Mouse (Mus musculus) forebrain, embryonic 10.5 days (tissue): Measurements from ENCODE around the gene Immp2l. TPM values are rescaled to one million over a fixed set of nuclear protein-coding genes. Genes with fewer than 3 reads are reported as not detected.
A peak's percentile ranks its signal among the peaks of the same experiment; 100 is the strongest.

Source experiments
- DNase-seq: peaks from one replicate; pipeline ENCODE4 v3.0.0-alpha.2; 2017; ENCODE audit warnings: low spot score; ENCODE audit errors: extremely low spot score
- H3K27ac ChIP-seq: fragments of 300-500 bp; sonication (generic); 2 replicates; pipeline ENCODE4 v1.5.1; 2016; ENCODE audit warnings: mild to moderate bottlenecking
- H3K27me3 ChIP-seq: fragments of 300-500 bp; sonication (generic); 2 replicates; pipeline ENCODE4 v1.6.1; 2016; ENCODE audit warnings: mild to moderate bottlenecking; ENCODE audit not compliant: poor library complexity, severe bottlenecking
- H3K36me3 ChIP-seq: fragments of 300-500 bp; sonication (generic); replicated peaks from 2 replicates; pipeline ENCODE4 v1.6.1; 2016; ENCODE audit warnings: mild to moderate bottlenecking, moderate library complexity
- H3K4me1 ChIP-seq: fragments of 300-500 bp; sonication (generic); 2 replicates; pipeline ENCODE4 v1.6.1; 2016
- H3K4me3 ChIP-seq: fragments of 300-500 bp; sonication (generic); 2 replicates; pipeline ENCODE4 v1.5.1; 2016; ENCODE audit warnings: mild to moderate bottlenecking, moderate library complexity
- H3K9me3 ChIP-seq: fragments of 300-500 bp; sonication (generic); 2 replicates; pipeline ENCODE4 v1.6.1; 2016; ENCODE audit warnings: mild to moderate bottlenecking, moderate library complexity
- WGBS: fragments of 180-500 bp; shearing (Covaris S2); methylation state at CpG from one replicate; pipeline ENCODE4 v1.1.7; 2016; 5-methylcytosine and 5-hydroxymethylcytosine counted together
- polyA plus RNA-seq: library from polyadenylated mRNA; unstranded; fragments of >200 nt; fragmentation: Nextera tagmentation; extraction: Ambion mirVana; gene quantifications from 2 replicates; pipeline ENCODE4 v1.2.1, GENCODE M21; 2016

The Immp2l gene
- polyA plus RNA-seq, 1 experiment from 2014 or later, result 8.6 TPM

DNA sequence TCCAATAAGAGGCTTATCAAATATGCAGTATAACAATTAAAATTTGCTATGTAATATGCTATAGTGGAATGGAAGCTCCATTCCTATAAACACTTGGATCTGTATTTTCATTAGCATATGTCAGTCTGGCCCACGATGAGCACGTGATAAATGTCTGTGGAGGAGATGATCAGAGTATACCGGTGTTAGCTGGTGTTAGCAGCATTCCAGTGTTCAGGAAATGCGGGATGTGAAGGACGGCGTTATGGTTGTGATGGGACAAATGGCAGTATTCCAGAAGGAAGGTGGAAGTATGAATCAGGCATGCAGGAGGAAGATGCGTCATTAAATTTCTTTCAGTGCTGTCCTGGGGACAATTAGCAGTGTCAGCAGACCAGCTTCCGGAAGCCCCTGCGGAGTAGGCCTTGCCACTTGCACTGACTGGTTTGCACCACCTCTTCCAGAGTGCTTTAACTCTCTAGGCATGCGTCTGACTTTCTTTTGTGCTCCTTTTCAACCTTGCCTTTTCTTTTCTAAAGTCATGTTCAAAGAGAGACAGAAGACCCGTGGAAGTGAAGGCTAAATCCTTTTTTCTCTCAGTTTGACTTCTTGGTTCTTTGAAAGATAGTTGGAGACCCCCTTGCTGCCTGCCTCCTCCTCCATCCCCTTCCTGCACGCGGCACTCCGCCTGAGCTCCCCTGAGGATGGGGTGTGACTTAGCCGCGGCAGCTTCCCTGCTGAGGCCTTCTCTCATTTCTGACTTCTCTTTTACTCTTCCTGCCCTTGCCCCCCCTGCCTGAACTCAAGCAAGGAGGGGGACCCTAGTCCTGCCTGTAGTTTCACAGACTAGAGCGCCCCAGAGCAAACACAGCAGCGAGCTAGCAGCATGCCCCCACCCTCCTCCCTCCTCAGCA is 541.9 kb downstream of the Immp2l start:
- 23% methylated on average over 18 of the region's 18 CpGs for whole genome bisulfite sequencing
- Histone ChIP-seq H3K36me3 (no peaks in the 10 kb centered on the region), H3K27ac (peak overlapping the region; percentile 74), H3K4me3 (peak overlapping the region; percentile 16; the same call in 1 of the 2 replicates), H3K9me3 (no peaks in the 10 kb centered on the region), H3K4me1 (peaks cover 11% of the 10 kb centered on the region), H3K27me3 (no peaks in the 10 kb centered on the region)
- peak; percentile 16 for DNase-seq

DNA sequence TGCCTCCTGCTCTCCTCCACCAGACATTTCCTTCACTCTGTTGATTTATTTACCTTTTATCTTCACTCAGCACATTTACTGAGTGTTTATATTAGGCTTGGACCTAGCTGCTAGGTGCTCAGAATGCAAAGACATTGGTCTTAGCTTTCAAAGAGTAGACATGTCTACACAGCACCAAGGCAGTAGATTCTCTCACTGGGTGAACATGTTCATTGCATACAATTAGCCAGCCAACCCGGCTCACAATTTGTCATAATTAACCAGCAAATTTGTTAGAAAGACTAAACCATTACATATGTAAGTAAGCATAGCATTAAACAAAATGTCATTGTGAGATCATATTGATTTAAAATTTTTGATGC is 542.5 kb downstream of the Immp2l start:
- Histone ChIP-seq H3K27ac (peak overlapping the region; percentile 74), H3K27me3 (no peaks in the 10 kb centered on the region), H3K4me1 (peaks cover 11% of the 10 kb centered on the region), H3K36me3 (no peaks in the 10 kb centered on the region), H3K4me3 (peak overlapping the region; percentile 16; the same call in 1 of the 2 replicates), H3K9me3 (no peaks in the 10 kb centered on the region)
- DNase-seq, result no peak
- 58% methylated on average over 1 of the region's 1 CpGs for WGBS

DNA sequence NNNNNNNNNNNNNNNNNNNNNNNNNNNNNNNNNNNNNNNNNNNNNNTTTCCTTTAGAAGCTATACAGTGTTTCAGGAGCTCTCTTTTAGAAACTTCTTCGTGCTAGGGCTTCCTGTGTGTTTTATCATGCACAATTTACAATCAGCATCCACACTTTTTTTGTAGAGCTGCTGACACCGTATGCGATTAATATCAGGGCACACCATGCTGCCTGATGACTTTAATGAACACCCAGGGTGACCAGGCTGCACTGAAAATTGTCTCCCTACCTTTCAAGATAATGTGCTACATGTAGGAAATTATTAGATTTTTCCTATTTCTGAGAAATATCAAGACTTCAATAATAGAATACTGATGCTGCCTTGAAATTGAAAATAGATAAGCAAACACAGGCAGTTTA is 549.9 kb downstream of the Immp2l start:
- WGBS, result 62% methylated on average over 3 of the region's 3 CpGs
- Histone ChIP-seq H3K36me3 (no peaks in the 10 kb centered on the region), H3K27ac (no peak overlapping the region), H3K9me3 (no peaks in the 10 kb centered on the region), H3K4me1 (no peaks in the 10 kb centered on the region), H3K27me3 (no peaks in the 10 kb centered on the region), H3K4me3 (no peak overlapping the region)
- DNase-seq, result no peak

DNA sequence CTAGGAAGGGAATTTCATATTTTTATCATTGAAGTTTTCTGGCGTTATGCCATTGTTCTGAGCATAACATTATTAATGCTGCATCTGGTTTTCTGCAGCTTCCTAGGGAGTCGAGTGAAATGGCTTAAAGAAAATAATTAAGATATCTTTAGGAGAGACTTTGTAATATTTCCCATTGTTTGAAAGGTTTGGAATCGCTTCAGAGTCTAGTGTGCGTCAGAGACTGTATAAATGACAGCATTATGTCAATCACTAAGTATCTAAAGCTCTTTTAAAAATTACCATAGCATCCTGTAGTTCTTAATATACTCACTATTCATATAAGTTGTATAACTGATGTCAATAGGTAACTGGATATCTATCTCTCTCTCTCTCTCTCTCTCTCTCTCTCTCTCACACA is 551.3 kb downstream of the Immp2l start:
- Histone ChIP-seq H3K4me3 (no peak overlapping the region), H3K36me3 (no peaks in the 10 kb centered on the region), H3K4me1 (no peaks in the 10 kb centered on the region), H3K9me3 (no peaks in the 10 kb centered on the region), H3K27me3 (no peaks in the 10 kb centered on the region), H3K27ac (no peak overlapping the region)
- no peak for DNase-seq
- 88% methylated on average over 4 of the region's 4 CpGs for WGBS

DNA sequence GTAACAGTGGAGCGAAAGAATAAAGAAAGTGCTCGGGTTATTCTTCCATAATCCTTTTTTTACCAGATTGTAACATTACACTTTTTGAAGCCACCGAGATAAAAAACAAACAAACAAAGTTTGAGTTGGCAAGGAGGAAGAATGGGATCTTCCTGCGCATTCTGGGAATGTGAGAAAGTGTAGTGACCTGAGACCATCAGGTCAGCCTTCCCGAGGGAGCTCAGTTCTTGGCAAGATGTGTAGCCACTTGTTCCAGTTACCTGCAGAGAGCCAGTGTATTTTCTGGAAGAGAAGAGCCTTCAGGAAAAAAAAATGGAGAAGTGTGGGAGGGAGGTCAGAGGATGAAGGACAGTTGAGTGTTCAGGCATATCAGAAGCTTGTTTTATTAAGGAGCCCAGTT is 569.5 kb downstream of the Immp2l start:
- Histone ChIP-seq H3K9me3 (no peaks in the 10 kb centered on the region), H3K27me3 (no peaks in the 10 kb centered on the region), H3K4me3 (no peak overlapping the region), H3K36me3 (no peaks in the 10 kb centered on the region), H3K4me1 (no peaks in the 10 kb centered on the region), H3K27ac (no peak overlapping the region)
- no peak for DNase-seq
- WGBS, result 87% methylated on average over 5 of the region's 5 CpGs

DNA sequence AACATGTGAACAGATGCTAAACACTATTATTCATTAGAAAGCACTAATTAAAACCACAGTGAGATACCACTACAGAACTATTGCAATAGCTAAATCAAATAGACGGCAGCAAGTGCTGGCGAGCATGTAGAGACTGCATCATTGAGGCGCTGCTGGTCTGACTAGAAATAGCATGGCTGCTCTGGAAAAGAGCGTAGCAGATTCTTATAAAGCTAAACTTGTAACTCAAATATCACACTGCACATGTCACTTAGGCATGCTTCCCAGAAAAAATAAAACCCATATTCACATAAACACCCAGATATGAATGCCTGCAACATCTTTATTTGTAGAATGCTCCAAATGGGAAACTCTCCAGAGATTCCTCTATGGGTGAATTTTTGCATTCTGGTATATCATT is 570.1 kb downstream of the Immp2l start:
- Histone ChIP-seq H3K36me3 (no peaks in the 10 kb centered on the region), H3K4me1 (no peaks in the 10 kb centered on the region), H3K27me3 (no peaks in the 10 kb centered on the region), H3K4me3 (no peak overlapping the region), H3K9me3 (no peaks in the 10 kb centered on the region), H3K27ac (no peak overlapping the region)
- 92% methylated on average over 4 of the region's 4 CpGs for WGBS
- no peak for DNase-seq

DNA sequence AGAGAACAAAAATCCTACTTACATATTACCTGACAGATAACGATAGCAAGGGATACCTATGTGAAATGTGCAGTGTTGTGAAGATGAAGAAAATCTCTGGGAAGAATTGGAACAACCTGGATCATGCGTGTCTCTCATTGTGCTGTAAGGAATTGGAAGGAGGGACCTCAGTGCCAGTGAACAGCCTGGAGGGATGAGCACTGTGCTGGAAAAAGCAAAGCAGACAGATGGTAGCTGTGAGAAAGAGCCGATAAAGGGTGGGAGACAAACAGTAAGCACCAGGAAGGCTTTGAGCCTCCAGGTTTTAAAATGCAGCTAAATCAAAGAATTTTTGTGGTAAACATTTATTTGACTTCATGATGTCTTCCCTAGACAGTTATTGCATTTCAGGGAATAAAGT is 591.4 kb downstream of the Immp2l start:
- 82% methylated on average over 3 of the region's 3 CpGs for WGBS
- Histone ChIP-seq H3K4me1 (no peaks in the 10 kb centered on the region), H3K36me3 (no peaks in the 10 kb centered on the region), H3K9me3 (no peaks in the 10 kb centered on the region), H3K27me3 (no peaks in the 10 kb centered on the region), H3K4me3 (no peak overlapping the region), H3K27ac (no peak overlapping the region)
- DNase-seq, result no peak

DNA sequence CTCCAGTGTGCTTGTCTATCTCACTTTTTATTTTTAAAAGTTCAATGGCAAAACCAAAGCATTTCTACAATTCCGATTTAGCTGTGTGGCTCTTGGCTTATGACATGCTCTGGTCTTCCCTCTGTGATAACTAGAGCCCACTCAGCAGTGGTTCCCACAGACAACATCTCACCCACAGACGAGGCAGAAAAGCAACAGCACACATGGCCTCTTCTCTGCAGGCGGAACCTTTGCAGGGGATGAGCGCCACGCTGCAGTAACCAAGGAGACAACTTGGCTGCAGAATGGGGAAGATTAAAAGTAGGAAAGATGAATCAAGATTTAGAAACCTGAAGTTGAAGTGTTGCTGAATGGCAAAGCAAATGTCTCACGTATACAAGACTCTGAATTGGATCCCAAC is 597.5 kb downstream of the Immp2l start:
- WGBS, result 93% methylated on average over 6 of the region's 6 CpGs

DNA sequence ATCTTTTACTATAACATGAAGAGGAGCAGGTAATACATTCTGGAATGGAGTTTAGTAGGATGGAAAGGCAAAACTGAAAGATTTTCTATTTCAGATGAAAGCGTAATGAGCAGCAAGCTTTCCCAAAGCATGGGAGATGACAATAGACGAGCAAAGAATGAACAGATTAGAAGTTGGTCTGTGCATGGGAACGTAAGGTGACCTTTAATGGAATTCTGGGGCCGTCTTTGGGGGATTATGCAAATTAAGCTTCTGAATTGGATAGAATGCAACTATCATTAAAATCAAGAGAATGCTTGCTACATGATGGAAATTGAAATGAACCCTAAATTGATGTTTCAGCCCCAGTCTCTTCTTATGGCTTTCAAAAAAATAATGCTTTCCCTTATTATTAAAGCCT is 619.4 kb downstream of the Immp2l start:
- H3K27ac ChIP-seq, result peak overlapping the region; percentile 69; the same call in 1 of the 2 replicates
- WGBS, result 26% methylated on average over 4 of the region's 4 CpGs
- no peak overlapping the region for H3K4me3 ChIP-seq
- H3K9me3 ChIP-seq, result no peaks in the 10 kb centered on the region
- H3K4me1 ChIP-seq, result peaks cover 53% of the 10 kb centered on the region
- H3K36me3 ChIP-seq, result no peaks in the 10 kb centered on the region
- DNase-seq, result no peak
- no peaks in the 10 kb centered on the region for H3K27me3 ChIP-seq

More for the DNA sequence above, 597.5 kb downstream of the Immp2l start:
- Histone ChIP-seq H3K27ac (no peak overlapping the region), H3K27me3 (no peaks in the 10 kb centered on the region), H3K4me3 (no peak overlapping the region), H3K36me3 (no peaks in the 10 kb centered on the region), H3K9me3 (no peaks in the 10 kb centered on the region), H3K4me1 (no peaks in the 10 kb centered on the region)
- no peak for DNase-seq

DNA sequence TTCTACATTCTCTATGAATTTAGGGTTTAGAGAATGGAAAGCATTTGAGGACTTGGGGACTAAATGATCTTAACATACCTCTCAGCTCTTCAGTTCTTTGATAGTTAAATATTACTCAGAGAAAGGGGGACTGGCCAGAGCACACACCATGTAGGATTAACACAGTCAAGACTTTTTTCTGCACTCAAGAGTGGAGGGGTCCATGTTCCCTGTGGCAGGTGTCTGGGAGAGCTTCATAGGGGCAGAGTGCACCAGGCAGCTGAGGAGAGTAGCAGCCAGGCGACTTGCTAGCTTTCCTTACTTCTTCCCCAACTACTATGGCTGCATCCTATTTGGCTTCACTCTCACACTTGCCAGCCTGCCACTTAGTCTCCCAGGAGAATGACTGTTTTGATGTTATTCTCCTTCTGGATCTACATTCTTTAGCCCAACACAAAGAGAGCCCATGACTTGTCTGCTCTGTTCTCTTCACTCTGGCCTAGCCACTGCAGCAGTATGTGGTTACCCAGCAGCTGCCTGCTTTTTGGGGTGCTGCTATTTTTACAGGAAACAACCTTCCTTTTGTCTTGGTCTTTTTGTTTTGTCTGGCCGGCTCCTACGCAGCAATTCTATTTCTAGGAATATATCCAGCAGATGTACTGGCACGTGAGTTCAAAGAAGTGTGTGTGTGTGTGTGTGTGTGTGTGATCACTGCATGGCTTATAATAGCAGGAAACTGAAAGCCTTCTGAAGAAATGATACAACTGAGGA is 621.1 kb downstream of the Immp2l start:
- Histone ChIP-seq H3K4me1 (peaks cover 65% of the 10 kb centered on the region), H3K27me3 (no peaks in the 10 kb centered on the region), H3K36me3 (no peaks in the 10 kb centered on the region), H3K9me3 (no peaks in the 10 kb centered on the region), H3K27ac (peak overlapping the region; percentile 74), H3K4me3 (no peak overlapping the region)
- 70% methylated on average over 4 of the region's 4 CpGs for WGBS
- DNase-seq, result no peak

DNA sequence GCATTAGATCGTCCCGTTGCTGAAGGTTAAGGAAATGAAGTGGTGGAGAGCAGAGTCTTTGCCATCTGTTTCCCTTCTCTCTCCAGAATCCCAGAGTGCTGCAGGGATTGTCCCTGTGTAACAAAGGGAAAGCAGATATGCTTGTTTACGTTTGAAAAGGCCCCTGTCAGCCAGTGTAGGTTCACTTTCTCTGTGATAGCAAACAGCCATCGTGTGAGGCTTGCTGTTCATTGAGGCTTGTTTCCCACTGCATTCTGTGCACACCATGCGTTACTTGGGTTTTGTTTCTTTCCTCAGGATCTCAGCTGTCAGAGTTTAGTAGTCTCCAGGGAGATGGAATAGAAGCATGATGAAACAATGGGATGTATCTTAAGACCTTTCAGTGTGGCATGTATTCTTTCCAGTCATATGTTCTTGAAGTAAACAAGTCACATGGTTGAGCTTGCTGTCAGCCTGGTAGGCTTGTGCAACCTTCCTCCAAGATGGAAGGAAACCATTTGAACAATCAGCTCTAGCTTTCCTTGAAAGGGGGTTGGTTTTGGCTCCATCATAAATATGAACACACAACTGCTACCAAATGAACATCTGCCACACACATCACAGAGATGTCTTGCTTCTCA is 623.2 kb downstream of the Immp2l start:
- peaks cover 70% of the 10 kb centered on the region for H3K4me1 ChIP-seq
- H3K4me3 ChIP-seq, result no peak overlapping the region
- H3K36me3 ChIP-seq, result no peaks in the 10 kb centered on the region
- no peaks in the 10 kb centered on the region for H3K9me3 ChIP-seq
- 27% methylated on average over 5 of the region's 5 CpGs for WGBS
- DNase-seq, result no peak
- peak overlapping the region; percentile 22; the same call in 1 of the 2 replicates for H3K27ac ChIP-seq
- H3K27me3 ChIP-seq, result no peaks in the 10 kb centered on the region

DNA sequence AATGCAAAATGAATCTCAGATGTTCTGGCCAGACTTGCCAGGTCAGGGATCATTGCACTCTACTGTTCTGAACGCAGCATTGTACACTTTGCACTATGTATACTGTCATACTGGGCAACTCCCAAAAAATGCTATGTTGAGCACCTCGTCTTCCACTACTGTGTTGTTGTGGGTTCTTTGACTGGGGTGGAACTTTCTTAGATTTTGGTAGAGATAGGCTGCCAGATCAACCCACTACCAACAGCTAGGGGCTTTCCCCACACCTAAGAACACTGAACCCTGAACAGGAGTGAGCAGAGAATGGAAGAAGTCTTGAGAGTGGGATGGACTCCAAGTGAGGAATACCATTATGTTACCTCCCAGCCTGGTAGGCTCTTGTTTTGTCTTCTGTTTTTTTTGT is 623.8 kb downstream of the Immp2l start:
- Histone ChIP-seq H3K27me3 (no peaks in the 10 kb centered on the region), H3K4me1 (peaks cover 64% of the 10 kb centered on the region), H3K27ac (peak overlapping the region; percentile 22; the same call in 1 of the 2 replicates), H3K36me3 (no peaks in the 10 kb centered on the region), H3K4me3 (no peak overlapping the region), H3K9me3 (no peaks in the 10 kb centered on the region)
- 91% methylated on average over 2 of the region's 2 CpGs for WGBS
- no peak for DNase-seq
